Mouse (Mus musculus) urinary bladder, adult 2 months (tissue): ENCODE results near the gene Scgb1a1. TPM values are rescaled to one million over a fixed set of nuclear protein-coding genes. Genes with fewer than 3 reads are reported as not detected.
A peak's percentile ranks its signal among the peaks of the same experiment; 100 is the strongest.
"Not testable (repeated sequence)": the region's sequence is repeated elsewhere in the genome, so short reads cannot be mapped to it uniquely, and the experiment has no call there.

ENCODE experiments used
- DNase-seq: peaks from one replicate; pipeline ENCODE4 v3.0.0; 2022; ENCODE audit warnings: low spot score
- polyA plus RNA-seq: library from polyadenylated mRNA; depleted of rRNA; stranded (reverse); fragments of >200 nt; gene quantifications from 2 replicates; pipeline ENCODE4 v1.2.3, GENCODE M21; 2012

The Scgb1a1 gene
- polyA plus RNA-seq, 1 experiment: 0.23 TPM

GRCm38 (mm10) chr19:9100297-9101061 lies 12.7 kb upstream of the Scgb1a1 start:
- DNase-seq: peak; percentile 16

GRCm38 (mm10) chr19:9099751-9100150 lies 12.0 kb upstream of the Scgb1a1 start:
- peak; percentile 8 for DNase-seq

- DNase-seq: no peak
These were observed 9.7 kb upstream of the Scgb1a1 start for GRCm38 (mm10) chr19:9097441-9097840.

GRCm38 (mm10) chr19:9095111-9095510 lies 7.4 kb upstream of the Scgb1a1 start:
- DNase-seq: no peak

GRCm38 (mm10) chr19:9090709-9091108 lies 3.0 kb upstream of the Scgb1a1 start:
- peak; percentile 46 for DNase-seq

GRCm38 (mm10) chr19:9090191-9090590 lies 2.4 kb upstream of the Scgb1a1 start:
- DNase-seq: no peak

- not testable (repeated sequence) for DNase-seq
These were observed 3.9 kb downstream of the Scgb1a1 start for GRCm38 (mm10) chr19:9083892-9084291.

- no peak for DNase-seq
These were observed 4.8 kb downstream of the Scgb1a1 start for GRCm38 (mm10) chr19:9083010-9083355.

- DNase-seq: peak; percentile 72
These were observed 5.4 kb downstream of the Scgb1a1 start for GRCm38 (mm10) chr19:9082191-9083009.

GRCm38 (mm10) chr19:9081311-9082190 lies 6.2 kb downstream of the Scgb1a1 start:
- DNase-seq: no peak

- no peak for DNase-seq
These were observed 7.8 kb downstream of the Scgb1a1 start for GRCm38 (mm10) chr19:9079916-9080315.

GRCm38 (mm10) chr19:9076982-9077660 lies 10.6 kb downstream of the Scgb1a1 start:
- DNase-seq: no peak

- no peak for DNase-seq
These were observed 11.7 kb downstream of the Scgb1a1 start for GRCm38 (mm10) chr19:9076035-9076434.

- DNase-seq: no peak
These were observed 12.2 kb downstream of the Scgb1a1 start for GRCm38 (mm10) chr19:9075558-9075957.

GRCm38 (mm10) chr19:9074424-9074823 lies 13.3 kb downstream of the Scgb1a1 start:
- no peak for DNase-seq

GRCm38 (mm10) chr19:9073776-9074411 lies 13.9 kb downstream of the Scgb1a1 start:
- DNase-seq: no peak

GRCm38 (mm10) chr19:9072157-9072530 lies 15.6 kb downstream of the Scgb1a1 start:
- no peak for DNase-seq

- DNase-seq: no peak
These were observed 16.2 kb downstream of the Scgb1a1 start for GRCm38 (mm10) chr19:9071456-9072156.

GRCm38 (mm10) chr19:9070316-9070715 lies 17.4 kb downstream of the Scgb1a1 start:
- DNase-seq: no peak

- DNase-seq: no peak
These were observed 18.0 kb downstream of the Scgb1a1 start for GRCm38 (mm10) chr19:9069687-9070307.
